Mouse (Mus musculus) lung, embryonic 15.5 days (tissue): Measurements from ENCODE around the gene Vps8. TPM values are rescaled to one million over a fixed set of nuclear protein-coding genes. Genes with fewer than 3 reads are reported as not detected.
A peak's percentile ranks its signal among the peaks of the same experiment; 100 is the strongest.

Experiments
- ATAC-seq: fragments of 200-750 bp; cut with Nextera tagmentation; 2 replicates; pipeline ENCODE4 v1.8.0; 2017; ENCODE audit warnings: moderate number of reproducible peaks, borderline replicate concordance; ENCODE audit not compliant: low FRiP score, low TSS enrichment; ENCODE audit errors: extremely low read depth
- H3K27ac ChIP-seq: fragments of 300-500 bp; sonication (generic); 2 replicates; pipeline ENCODE4 v1.5.1; 2015; ENCODE audit warnings: moderate library complexity, mild to moderate bottlenecking, inconsistent platforms
- H3K27me3 ChIP-seq: fragments of 300-500 bp; sonication (generic); 2 replicates; pipeline ENCODE4 v1.6.1; 2015; ENCODE audit warnings: inconsistent platforms
- H3K36me3 ChIP-seq: fragments of 300-500 bp; sonication (generic); 2 replicates; pipeline ENCODE4 v1.6.1; 2015; ENCODE audit warnings: inconsistent platforms
- H3K4me1 ChIP-seq: fragments of 300-500 bp; sonication (generic); 2 replicates; pipeline ENCODE4 v1.6.1; 2015; ENCODE audit warnings: inconsistent platforms
- H3K4me2 ChIP-seq: fragments of 300-500 bp; sonication (generic); 2 replicates; pipeline ENCODE4 v1.6.1; 2015; ENCODE audit warnings: inconsistent platforms, mild to moderate bottlenecking, moderate library complexity
- H3K4me3 ChIP-seq: fragments of 300-500 bp; sonication (generic); 2 replicates; pipeline ENCODE4 v1.5.1; 2015; ENCODE audit warnings: mild to moderate bottlenecking, inconsistent platforms
- H3K9ac ChIP-seq: fragments of 300-500 bp; sonication (generic); 2 replicates; pipeline ENCODE4 v1.6.1; 2015; ENCODE audit warnings: inconsistent platforms
- H3K9me3 ChIP-seq: fragments of 300-500 bp; sonication (generic); 2 replicates; pipeline ENCODE4 v1.6.1; 2016; ENCODE audit warnings: inconsistent platforms
- WGBS: fragments of 180-500 bp; shearing (Covaris S2); methylation state at CpG from one replicate; pipeline ENCODE4 v1.1.7; 2015; 5-methylcytosine and 5-hydroxymethylcytosine counted together
- polyA plus RNA-seq: library from polyadenylated mRNA; unstranded; fragments of >200 nt; fragmentation: Nextera tagmentation; extraction: Ambion mirVana; gene quantifications from 2 replicates; pipeline ENCODE4 v1.2.1, GENCODE M21; 2015

Vps8 gene
- polyA plus RNA-seq, 1 experiment from 2014 or later = 14.3 TPM

DNA sequence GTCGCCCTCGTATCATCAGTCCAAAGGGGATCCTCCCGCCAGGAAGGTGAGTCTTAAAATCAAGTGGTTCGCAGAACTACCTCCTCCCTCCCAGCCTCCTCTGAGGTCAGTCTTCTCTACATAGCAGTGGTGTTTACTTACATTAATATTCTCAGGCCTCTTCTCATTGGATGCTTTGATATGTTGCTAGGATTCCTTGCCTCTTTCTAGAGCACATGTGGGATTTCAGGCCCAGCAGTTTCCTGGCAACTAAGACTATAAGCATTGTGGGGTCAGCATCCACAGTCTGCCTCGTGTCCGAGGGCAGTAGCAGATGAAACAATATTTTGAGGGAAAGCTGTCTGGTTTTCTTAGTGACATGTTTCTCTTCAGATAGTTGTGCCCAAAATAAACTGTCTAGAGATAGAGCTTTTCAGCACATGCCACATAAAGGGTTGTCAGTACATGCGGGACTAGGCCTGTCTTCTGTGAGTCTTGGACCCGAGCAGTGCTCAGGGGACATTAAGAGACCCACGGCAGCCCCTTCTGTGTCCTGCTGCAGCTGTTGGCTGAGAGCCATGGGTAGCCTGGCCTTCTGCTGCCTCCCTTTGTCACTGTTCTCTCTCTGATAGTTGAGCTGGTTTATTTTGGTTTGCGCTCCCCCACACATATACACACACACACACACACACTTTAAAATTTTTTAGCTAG, 185.4 kb downstream of the Vps8 start:
- H3K9me3 ChIP-seq = no peaks in the 10 kb centered on the region
- peak; percentile 81 for ATAC-seq
- H3K9ac ChIP-seq = no peak overlapping the region
- no peaks in the 10 kb centered on the region for H3K27me3 ChIP-seq
- peaks cover 33% of the 10 kb centered on the region for H3K4me1 ChIP-seq
- H3K4me2 ChIP-seq = no peak overlapping the region
- WGBS = 52% methylated on average over 10 of the region's 10 CpGs
- H3K4me3 ChIP-seq = no peak overlapping the region
- peak overlapping the region; percentile 32 for H3K27ac ChIP-seq
- no peaks in the 10 kb centered on the region for H3K36me3 ChIP-seq

DNA sequence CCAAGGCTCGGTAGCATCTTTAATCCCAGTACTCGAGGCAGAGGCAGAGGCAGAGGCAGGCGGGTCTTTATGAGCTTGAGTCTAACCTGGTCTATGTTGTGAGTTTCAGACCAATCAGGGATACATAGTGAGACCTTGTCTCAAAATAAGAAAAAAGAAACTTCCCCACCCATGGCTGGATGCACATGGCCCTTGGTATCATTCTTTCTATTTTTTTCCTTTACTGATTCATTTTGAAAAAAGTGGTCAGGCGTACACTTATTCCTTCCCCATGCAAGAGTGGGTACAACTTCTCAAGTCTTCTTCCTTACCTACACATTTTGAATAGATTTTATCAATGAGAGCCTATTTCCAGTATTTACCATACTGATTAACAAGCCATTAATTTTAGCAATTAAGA, 187.6 kb downstream of the Vps8 start:
- Histone ChIP-seq H3K27ac (no peak overlapping the region), H3K4me2 (no peak overlapping the region), H3K36me3 (no peaks in the 10 kb centered on the region), H3K27me3 (no peaks in the 10 kb centered on the region), H3K9me3 (no peaks in the 10 kb centered on the region), H3K4me1 (peaks cover 33% of the 10 kb centered on the region), H3K4me3 (no peak overlapping the region), H3K9ac (no peak overlapping the region)
- no peak for ATAC-seq
- 94% methylated on average over 4 of the region's 4 CpGs for WGBS

DNA sequence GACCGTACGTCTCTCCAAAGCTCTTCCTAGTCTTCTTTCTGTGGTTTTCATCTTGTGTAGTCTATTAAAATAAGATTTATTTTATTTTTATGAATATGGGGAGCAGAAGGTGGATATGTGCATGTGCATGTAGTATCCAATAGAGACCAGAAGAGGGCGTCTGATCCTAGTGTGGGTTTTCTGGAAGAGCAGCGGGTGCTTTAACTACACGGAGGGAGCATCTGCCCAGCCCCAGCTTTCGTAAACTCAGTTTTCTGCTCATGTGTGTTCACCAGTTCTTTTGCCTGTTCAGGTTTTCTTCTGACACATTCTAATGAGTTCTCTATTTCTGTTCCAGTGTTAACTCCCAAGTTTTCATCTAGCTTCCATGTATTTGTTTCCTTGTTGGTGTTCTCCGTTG, 192.9 kb downstream of the Vps8 start:
- no peak overlapping the region for H3K27ac ChIP-seq
- H3K4me3 ChIP-seq = no peak overlapping the region
- H3K36me3 ChIP-seq = no peaks in the 10 kb centered on the region
- H3K4me1 ChIP-seq = no peaks in the 10 kb centered on the region
- no peak overlapping the region for H3K9ac ChIP-seq
- no peak overlapping the region for H3K4me2 ChIP-seq
- no peaks in the 10 kb centered on the region for H3K27me3 ChIP-seq
- WGBS = 52% methylated on average over 7 of the region's 7 CpGs
- H3K9me3 ChIP-seq = no peaks in the 10 kb centered on the region
- ATAC-seq = no peak

DNA sequence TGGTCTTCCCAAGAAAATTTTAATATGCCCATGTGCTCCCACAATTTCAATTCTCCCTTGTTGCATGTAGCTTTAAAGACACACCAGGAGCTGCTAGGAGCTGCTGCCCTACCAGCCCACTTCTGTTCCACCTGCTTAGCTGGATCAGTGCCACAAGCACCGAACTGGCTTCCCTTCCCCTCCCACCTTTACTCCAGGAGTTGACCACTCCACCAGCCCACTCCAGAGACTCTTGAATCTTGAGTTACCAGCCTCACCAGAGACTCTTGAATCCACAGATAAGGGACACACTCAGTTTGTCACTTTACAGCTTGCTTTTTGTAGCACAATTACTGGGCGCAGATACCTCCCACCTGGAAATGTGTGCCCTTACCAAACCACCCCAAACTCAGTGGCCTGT, 197.7 kb downstream of the Vps8 start:
- WGBS = 64% methylated on average over 2 of the region's 2 CpGs
- Histone ChIP-seq H3K9ac (no peak overlapping the region), H3K27ac (no peak overlapping the region), H3K9me3 (no peaks in the 10 kb centered on the region), H3K36me3 (no peaks in the 10 kb centered on the region), H3K27me3 (no peaks in the 10 kb centered on the region), H3K4me2 (no peak overlapping the region), H3K4me3 (no peak overlapping the region), H3K4me1 (no peaks in the 10 kb centered on the region)
- ATAC-seq = 0 out of 2 replicates have a peak, but pooled peaks have one; percentile 31

DNA sequence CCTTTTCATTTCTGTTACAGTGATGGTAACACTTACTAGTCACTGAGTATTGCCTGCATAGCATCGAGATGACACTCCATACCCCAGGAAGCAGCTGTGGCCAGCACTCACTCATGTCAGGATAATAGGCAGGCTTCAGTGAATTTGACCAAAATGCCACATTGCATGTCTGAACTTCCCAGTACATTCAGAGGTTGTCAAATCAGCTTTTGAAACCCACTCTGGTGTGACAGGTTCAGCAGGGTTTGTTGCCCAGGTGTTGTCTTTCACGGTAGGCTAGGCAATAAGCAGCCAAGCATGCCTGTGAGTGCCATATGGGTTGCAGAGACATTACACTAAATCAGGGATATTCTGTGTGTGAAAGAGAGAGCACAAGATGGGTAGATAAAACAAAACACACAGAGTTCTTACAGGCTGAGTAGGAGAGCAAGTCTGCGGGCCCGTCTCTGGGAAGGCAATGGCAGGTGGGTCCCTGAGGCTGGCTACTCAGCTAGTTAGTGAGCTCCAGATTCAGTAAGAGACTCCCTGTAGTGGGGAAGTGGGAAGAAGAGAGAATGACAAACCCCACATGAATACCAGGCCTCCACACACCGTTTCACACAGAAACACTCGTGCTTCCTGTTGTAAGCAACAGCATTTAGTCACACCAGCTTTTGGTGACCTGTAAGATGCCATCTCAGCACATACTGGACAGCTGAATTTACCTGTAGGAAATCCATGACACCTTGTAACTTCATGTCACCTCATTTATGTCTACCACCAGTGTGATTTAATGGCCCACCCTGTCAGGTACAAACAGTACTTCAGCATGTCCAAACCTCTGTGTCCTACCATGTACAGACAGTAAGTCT, 203.1 kb downstream of the Vps8 start:
- Histone ChIP-seq H3K27me3 (no peaks in the 10 kb centered on the region), H3K4me1 (no peaks in the 10 kb centered on the region), H3K27ac (no peak overlapping the region), H3K4me2 (no peak overlapping the region), H3K9me3 (no peaks in the 10 kb centered on the region), H3K36me3 (no peaks in the 10 kb centered on the region), H3K9ac (no peak overlapping the region), H3K4me3 (no peak overlapping the region)
- 63% methylated on average over 6 of the region's 6 CpGs for WGBS
- no peak for ATAC-seq

DNA sequence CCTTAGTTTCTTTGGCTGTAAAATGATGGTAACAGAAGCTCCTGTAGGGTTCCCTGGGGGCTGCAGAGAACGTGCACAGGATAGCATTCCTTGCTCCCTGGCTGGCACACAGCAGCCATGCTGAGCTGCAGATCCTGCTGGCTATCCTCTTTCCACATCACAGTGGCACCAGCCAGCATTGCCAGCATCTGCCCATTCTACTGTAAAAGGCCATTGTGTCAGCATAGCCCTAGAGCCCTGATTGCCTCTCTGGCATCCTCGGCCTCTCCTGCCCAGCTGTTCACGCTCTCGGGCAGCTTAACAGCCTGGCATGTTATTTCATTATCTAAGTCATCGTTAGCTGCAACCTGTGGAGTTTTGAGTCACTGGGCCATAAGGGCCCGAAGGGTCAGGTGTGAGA, 204.3 kb downstream of the Vps8 start:
- no peak overlapping the region for H3K4me3 ChIP-seq
- no peaks in the 10 kb centered on the region for H3K36me3 ChIP-seq
- H3K9ac ChIP-seq = no peak overlapping the region
- no peak overlapping the region for H3K4me2 ChIP-seq
- H3K9me3 ChIP-seq = no peaks in the 10 kb centered on the region
- no peak for ATAC-seq
- no peaks in the 10 kb centered on the region for H3K27me3 ChIP-seq
- WGBS = 75% methylated on average over 6 of the region's 6 CpGs
- no peak overlapping the region for H3K27ac ChIP-seq
- H3K4me1 ChIP-seq = no peaks in the 10 kb centered on the region

DNA sequence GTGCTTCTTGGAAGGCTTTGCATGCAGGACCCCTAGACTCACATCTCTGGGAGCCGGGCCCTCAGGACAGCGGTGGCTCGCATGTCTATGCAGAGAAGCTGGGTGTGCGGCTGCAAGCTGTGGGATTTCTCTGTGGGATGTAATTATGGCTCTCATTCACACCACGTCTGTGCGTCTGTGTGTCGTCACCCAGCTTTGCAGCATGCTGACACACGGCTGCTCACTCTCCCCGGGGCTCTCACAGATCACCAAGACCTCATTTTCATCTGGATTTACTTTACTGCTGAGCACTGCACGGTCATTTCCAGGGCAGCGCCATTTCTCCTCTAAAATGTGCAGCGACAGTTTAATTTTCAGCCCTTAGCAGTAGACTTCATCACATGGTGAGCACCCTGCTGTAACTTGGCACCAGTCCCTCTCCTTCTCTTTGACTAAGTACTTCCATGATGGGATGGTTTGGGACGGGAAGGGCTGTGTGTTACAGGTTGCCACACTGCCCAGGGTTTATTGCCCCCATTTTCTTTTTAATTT, 205.2 kb downstream of the Vps8 start:
- WGBS = 63% methylated on average over 13 of the region's 13 CpGs
- no peaks in the 10 kb centered on the region for H3K36me3 ChIP-seq
- H3K9me3 ChIP-seq = no peaks in the 10 kb centered on the region
- H3K27me3 ChIP-seq = no peaks in the 10 kb centered on the region
- H3K9ac ChIP-seq = no peak overlapping the region
- H3K4me3 ChIP-seq = no peak overlapping the region
- no peaks in the 10 kb centered on the region for H3K4me1 ChIP-seq
- no peak for ATAC-seq
- H3K4me2 ChIP-seq = no peak overlapping the region
- H3K27ac ChIP-seq = no peak overlapping the region

DNA sequence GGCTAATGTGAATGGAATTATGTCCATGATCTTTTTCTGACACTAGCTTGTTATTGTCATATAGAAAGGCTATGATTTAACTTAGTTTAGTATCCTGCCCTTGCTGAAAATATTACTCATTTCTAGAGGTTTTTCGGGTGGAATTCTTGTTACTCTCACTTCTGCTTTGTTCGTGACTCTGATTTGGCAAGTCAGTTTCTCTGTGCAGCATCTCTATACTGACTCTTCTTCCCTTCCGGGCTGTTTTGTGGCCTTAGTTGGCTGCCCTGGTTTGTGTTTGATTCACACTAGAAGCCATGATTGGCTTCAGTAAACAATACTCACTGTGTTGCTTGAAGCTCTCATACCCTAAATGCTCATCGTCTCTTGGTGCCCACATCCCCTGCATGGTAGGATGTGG, 207.7 kb downstream of the Vps8 start:
- H3K27ac ChIP-seq = no peak overlapping the region
- WGBS = 77% methylated on average over 4 of the region's 4 CpGs
- no peaks in the 10 kb centered on the region for H3K27me3 ChIP-seq
- no peaks in the 10 kb centered on the region for H3K9me3 ChIP-seq
- no peaks in the 10 kb centered on the region for H3K4me1 ChIP-seq
- H3K4me3 ChIP-seq = no peak overlapping the region
- no peak for ATAC-seq
- no peak overlapping the region for H3K4me2 ChIP-seq
- no peaks in the 10 kb centered on the region for H3K36me3 ChIP-seq
- H3K9ac ChIP-seq = no peak overlapping the region

DNA sequence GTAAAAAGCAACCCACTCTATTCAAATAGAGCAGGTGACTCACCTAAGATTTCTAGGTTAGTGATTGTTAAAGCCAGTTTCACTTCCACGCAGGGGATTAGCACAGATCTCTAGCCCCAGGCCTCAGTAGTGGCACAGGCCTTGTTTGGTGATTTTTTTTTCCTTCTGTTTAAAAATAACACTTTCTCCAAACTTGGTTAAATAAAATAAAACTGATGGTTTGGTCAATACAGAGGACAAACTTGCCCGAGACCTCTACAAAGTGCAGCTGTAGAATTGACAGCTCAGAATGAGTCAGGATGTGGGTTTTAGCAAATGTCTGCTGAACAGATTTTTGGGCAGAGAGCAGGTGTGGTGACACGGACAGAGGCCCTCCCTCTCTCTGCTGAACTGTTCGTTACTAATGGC, 208.9 kb downstream of the Vps8 start:
- Histone ChIP-seq H3K4me2 (no peak overlapping the region), H3K36me3 (no peaks in the 10 kb centered on the region), H3K9ac (no peak overlapping the region), H3K9me3 (no peaks in the 10 kb centered on the region), H3K27me3 (no peaks in the 10 kb centered on the region), H3K4me3 (no peak overlapping the region), H3K4me1 (no peaks in the 10 kb centered on the region), H3K27ac (no peak overlapping the region)
- no peak for ATAC-seq
- 63% methylated on average over 4 of the region's 4 CpGs for WGBS

DNA sequence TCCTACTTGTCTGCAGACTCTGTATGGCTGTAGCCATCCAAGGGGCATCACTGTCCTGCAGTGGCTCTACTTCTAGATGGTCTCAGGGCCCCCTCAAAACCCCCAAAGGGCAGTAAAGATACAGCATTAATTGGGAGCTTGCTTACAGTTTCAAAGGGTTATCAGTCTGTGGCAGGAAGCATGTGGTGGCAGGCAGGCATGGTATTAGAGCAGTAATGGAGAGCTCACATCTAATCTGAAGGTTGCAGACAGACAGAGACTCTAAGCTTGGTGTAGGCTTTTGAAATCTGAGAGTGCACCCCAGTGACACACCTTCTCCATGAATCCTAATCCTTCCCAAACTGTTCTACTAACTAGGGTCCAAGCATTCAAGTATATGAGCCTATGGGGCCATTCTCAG, 211.5 kb downstream of the Vps8 start:
- no peak for ATAC-seq
- H3K27me3 ChIP-seq = no peaks in the 10 kb centered on the region

DNA sequence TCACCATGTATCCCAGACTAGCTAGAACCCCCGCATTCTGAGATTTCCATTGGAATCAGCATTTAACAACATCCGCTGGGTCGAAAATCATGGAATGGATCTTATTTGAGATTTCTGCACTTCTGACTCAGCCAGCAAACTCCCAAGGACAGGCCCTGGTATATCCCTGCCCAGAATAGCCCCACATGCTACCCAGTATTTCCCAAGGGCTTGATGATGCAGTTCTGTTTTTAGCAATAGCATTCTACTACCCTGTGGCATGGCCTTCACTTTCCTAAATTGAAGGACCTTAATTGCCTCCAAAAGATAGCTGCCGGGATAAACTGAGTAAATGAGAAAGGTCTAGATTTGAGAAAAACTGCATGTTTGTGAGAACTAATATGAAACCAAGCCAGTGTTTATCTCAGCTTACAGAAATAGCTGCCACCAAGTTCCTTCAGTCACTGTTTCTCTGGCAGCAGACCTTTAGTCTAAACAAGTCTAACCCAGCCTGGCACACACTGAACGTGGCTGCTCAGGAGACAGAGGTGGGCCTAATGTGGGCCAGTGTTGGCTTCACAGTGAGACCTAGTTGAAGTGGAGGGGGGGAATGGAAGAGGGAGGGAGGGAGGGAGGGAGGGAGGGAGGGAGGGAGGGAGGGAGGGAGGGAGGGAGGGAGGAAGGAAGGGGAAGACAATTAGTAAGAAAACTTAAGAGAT, 213.4 kb downstream of the Vps8 start:
- 72% methylated on average over 5 of the region's 5 CpGs for WGBS
- Histone ChIP-seq H3K4me2 (no peak overlapping the region), H3K36me3 (no peaks in the 10 kb centered on the region), H3K27me3 (no peaks in the 10 kb centered on the region), H3K9ac (no peak overlapping the region), H3K4me3 (no peak overlapping the region), H3K27ac (peak overlapping the region; percentile 58), H3K9me3 (no peaks in the 10 kb centered on the region), H3K4me1 (peaks cover 10% of the 10 kb centered on the region; the same call in 1 of the 2 replicates)
- ATAC-seq = no peak

More for the DNA sequence above, 211.5 kb downstream of the Vps8 start:
- Histone ChIP-seq H3K9me3 (no peaks in the 10 kb centered on the region), H3K4me3 (no peak overlapping the region), H3K4me2 (no peak overlapping the region), H3K27ac (no peak overlapping the region), H3K4me1 (peaks cover 9% of the 10 kb centered on the region; the same call in 1 of the 2 replicates), H3K36me3 (no peaks in the 10 kb centered on the region), H3K9ac (no peak overlapping the region)
